Mouse (Mus musculus) limb, embryonic 11.5 days (tissue): ENCODE results near the gene Dynlrb1. TPM values are rescaled to one million over a fixed set of nuclear protein-coding genes. Genes with fewer than 3 reads are reported as not detected.
A peak's percentile ranks its signal among the peaks of the same experiment; 100 is the strongest.

ENCODE experiments used
- ATAC-seq: fragments of 200-750 bp; cut with Nextera tagmentation; 2 replicates; pipeline ENCODE4 v1.8.0; 2017; ENCODE audit warnings: low read depth; ENCODE audit not compliant: insufficient number of reproducible peaks, low FRiP score, low TSS enrichment
- DNase-seq: peaks from one replicate; pipeline ENCODE4 v3.0.0-alpha.2; 2015; ENCODE audit warnings: low spot score
- H3K27ac ChIP-seq: fragments of 300-500 bp; sonication (generic); replicated peaks from 2 replicates; pipeline ENCODE4 v1.5.1; 2014; ENCODE audit warnings: low read depth, mild to moderate bottlenecking, low read length
- H3K27me3 ChIP-seq: fragments of 300-500 bp; sonication (generic); 2 replicates; pipeline ENCODE4 v1.6.1; 2014; ENCODE audit warnings: mild to moderate bottlenecking, low read length, mixed read lengths; ENCODE audit not compliant: control insufficient read depth, insufficient read depth
- H3K36me3 ChIP-seq: fragments of 300-500 bp; sonication (generic); 2 replicates; pipeline ENCODE4 v1.6.1; 2014; ENCODE audit warnings: mild to moderate bottlenecking, low read length, moderate library complexity, mixed read lengths; ENCODE audit not compliant: control insufficient read depth, insufficient read depth
- H3K4me1 ChIP-seq: fragments of 300-500 bp; sonication (generic); 2 replicates; pipeline ENCODE4 v1.6.1; 2014; ENCODE audit warnings: low read length, mixed read lengths; ENCODE audit not compliant: control insufficient read depth, insufficient read depth
- H3K4me2 ChIP-seq: fragments of 300-500 bp; sonication (generic); 2 replicates; pipeline ENCODE4 v1.6.1; 2014; ENCODE audit warnings: low read depth, mild to moderate bottlenecking, moderate library complexity; ENCODE audit not compliant: severe bottlenecking
- H3K4me3 ChIP-seq: fragments of 300-500 bp; sonication (generic); 2 replicates; pipeline ENCODE4 v1.5.1; 2014; ENCODE audit warnings: low read depth, low read length
- H3K9ac ChIP-seq: fragments of 300-500 bp; sonication (generic); 2 replicates; pipeline ENCODE4 v1.6.1; 2014; ENCODE audit warnings: mild to moderate bottlenecking, low read length
- H3K9me3 ChIP-seq: fragments of 300-500 bp; sonication (generic); 2 replicates; pipeline ENCODE4 v1.6.1; 2016; ENCODE audit warnings: low read length; ENCODE audit not compliant: control insufficient read depth
- WGBS: fragments of 180-500 bp; shearing (Covaris S2); extraction: QIAGEN DNeasy Blood & Tissue Kit; methylation state at CpG from one replicate; pipeline ENCODE4 v1.1.7; 2014; 5-methylcytosine and 5-hydroxymethylcytosine counted together
- polyA plus RNA-seq: library from polyadenylated mRNA; unstranded; fragments of >200 nt; fragmentation: Nextera tagmentation; extraction: Ambion mirVana; gene quantifications from 2 replicates; pipeline ENCODE4 v1.2.1, GENCODE M21; 2014

Dynlrb1 gene
- polyA plus RNA-seq, 1 experiment from 2014 or later: 513 TPM

DNA sequence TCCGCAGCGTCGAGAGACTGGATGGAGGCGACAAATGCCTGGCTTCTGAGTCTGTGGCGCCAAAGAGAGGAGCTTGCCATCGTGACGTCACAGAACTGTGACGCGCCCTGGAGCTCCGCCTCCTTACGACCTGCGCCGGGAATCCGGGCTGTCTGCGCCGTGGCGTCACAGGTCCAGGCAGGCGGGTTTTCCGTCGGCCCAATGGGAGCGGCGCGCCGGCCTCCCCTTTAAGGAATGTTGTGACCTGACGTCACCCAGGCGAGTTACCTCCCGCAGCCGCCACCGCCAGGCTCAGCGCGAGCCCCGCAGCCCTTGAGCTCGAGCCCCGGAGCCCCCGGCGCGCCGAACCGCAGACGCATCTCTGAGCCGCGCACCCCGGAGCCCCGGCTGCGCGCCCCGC lies 39.9 kb downstream of the Dynlrb1 start, which contains the start of gene Map1lc3a:
Gene Map1lc3a, plus strand, starts transcription at position 103 of the 400 bp plus-strand sequence.
- peak within 1 kb of the TSS; percentile 87 for H3K9ac ChIP-seq
- H3K36me3 ChIP-seq: no peaks in the 10 kb centered on the region
- peak; percentile 98 for DNase-seq
- no peaks in the 10 kb centered on the region for H3K27me3 ChIP-seq
- ATAC-seq: peak; percentile 89
- H3K9me3 ChIP-seq: no peaks in the 10 kb centered on the region
- H3K4me3 ChIP-seq: peak within 1 kb of the TSS; percentile 86
- H3K27ac ChIP-seq: no peak within 1 kb of the TSS
- WGBS: under 1% methylated on average over 38 of the region's 47 CpGs
- H3K4me2 ChIP-seq: peak within 1 kb of the TSS; percentile 70
- peaks cover 5% of the 10 kb centered on the region; the same call in 1 of the 2 replicates for H3K4me1 ChIP-seq

DNA sequence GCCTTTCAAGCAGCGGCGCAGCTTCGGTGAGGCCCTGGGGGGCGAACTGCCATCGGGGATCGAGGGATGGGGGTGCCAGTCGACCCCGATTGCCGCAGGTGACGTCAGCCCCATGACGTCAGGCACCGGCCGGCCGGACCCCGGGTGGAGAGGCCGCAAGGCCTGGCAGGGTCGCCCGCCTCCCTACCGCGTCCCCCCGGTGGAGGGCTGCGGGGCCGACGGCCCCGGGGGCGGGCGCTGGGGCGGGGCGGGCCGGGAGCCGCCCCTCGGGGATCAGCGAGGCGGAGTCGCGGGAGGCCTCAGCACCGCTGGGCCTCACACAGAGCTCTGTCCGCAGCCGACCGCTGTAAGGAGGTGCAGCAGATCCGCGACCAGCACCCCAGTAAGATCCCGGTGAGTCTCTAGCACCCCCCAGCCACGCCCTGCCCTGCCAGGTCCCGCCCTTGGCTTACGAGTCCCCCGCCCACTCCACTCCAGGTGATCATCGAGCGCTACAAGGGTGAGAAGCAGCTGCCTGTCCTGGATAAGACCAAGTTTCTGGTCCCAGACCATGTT lies 40.4 kb downstream of the Dynlrb1 start:
- Histone ChIP-seq H3K9me3 (no peaks in the 10 kb centered on the region), H3K27ac (no peak overlapping the region), H3K9ac (peak overlapping the region; percentile 87), H3K4me2 (peak overlapping the region; percentile 70), H3K4me1 (peaks cover 5% of the 10 kb centered on the region; the same call in 1 of the 2 replicates), H3K27me3 (no peaks in the 10 kb centered on the region), H3K36me3 (no peaks in the 10 kb centered on the region), H3K4me3 (peak overlapping the region; percentile 86)
- ATAC-seq (peak; percentile 76), DNase-seq (peak; percentile 66)
- under 1% methylated on average over 47 of the region's 49 CpGs for WGBS

DNA sequence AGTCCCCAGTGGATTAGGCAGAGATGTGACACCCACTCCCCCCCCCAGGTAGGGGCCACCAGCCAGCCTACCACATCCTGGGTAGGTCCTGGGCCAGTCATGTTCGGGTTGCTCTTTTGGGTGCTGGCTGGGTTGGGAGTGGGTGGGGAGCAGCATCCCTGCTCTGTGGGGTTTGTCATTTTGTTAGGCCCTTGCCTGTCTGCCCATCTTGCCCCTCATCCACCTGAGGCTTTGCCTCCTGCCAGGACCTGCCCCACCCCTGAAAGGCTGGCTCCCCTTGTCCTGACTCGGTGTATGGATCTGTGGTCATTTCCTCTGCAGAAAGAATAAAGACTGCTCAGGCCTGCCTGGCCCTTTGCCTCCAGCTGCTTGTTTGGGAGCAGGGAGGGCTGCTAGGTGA lies 41.4 kb downstream of the Dynlrb1 start:
- Histone ChIP-seq H3K36me3 (no peaks in the 10 kb centered on the region), H3K9me3 (no peaks in the 10 kb centered on the region), H3K9ac (no peak overlapping the region), H3K4me3 (no peak overlapping the region), H3K4me2 (no peak overlapping the region), H3K27ac (no peak overlapping the region), H3K4me1 (peaks cover 5% of the 10 kb centered on the region; the same call in 1 of the 2 replicates), H3K27me3 (no peaks in the 10 kb centered on the region)
- DNase-seq (no peak), ATAC-seq (no peak)
- 86% methylated on average over 2 of the region's 2 CpGs for WGBS

DNA sequence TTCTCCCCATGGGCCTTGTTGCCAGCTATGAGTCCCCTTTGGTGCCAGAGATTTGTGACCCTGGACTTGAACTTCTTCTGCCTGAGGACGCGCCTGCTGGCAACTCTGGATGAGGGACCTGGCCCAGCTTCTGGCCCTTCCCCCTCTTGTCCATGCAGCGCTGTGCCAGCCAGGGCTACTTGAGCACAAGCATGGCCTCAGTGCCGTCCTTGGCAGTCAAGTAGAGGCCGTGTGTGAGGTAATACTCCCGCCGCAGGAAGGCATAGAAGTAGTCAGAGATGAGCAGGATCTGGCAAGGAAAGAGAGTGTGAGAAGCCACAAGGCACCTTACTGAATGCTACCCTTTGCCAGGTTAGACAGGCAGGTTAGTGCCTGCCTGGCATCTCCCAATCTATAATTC lies 42.0 kb downstream of the Dynlrb1 start:
- Histone ChIP-seq H3K27me3 (no peaks in the 10 kb centered on the region), H3K4me2 (no peak overlapping the region), H3K9me3 (no peaks in the 10 kb centered on the region), H3K36me3 (0 out of 2 replicates have a peak, but pooled peaks cover 2% of the 10 kb centered on the region), H3K9ac (no peak overlapping the region), H3K4me1 (peaks cover 5% of the 10 kb centered on the region; the same call in 1 of the 2 replicates), H3K27ac (no peak overlapping the region), H3K4me3 (no peak overlapping the region)
- ATAC-seq: no peak
- 93% methylated on average over 7 of the region's 7 CpGs for WGBS
- DNase-seq: no peak

DNA sequence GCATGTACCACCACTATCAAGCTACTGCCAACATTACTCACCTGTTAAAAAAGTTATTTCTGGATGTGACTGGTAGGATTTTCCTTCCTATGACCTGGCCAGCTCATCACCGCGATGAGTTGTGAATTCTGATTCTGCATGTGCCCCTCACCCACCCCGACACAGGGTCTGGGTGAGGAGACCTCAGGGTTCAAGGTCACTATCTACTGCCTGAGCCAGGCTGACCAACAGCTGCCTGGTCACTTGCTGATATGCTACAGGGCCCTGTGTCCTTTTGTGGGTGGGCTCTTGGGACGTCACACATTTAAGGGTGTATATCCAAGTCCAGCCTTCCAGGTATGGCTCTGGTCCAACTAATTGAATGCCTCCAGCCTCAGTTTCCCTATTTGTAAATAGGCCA lies 42.8 kb downstream of the Dynlrb1 start:
- H3K4me2 ChIP-seq: no peak overlapping the region
- H3K27ac ChIP-seq: no peak overlapping the region
- no peaks in the 10 kb centered on the region for H3K9me3 ChIP-seq
- WGBS: 86% methylated on average over 4 of the region's 4 CpGs
- ATAC-seq (no peak), DNase-seq (no peak)
- no peaks in the 10 kb centered on the region for H3K27me3 ChIP-seq
- H3K4me3 ChIP-seq: no peak overlapping the region
- 0 out of 2 replicates have a peak, but pooled peaks cover 2% of the 10 kb centered on the region for H3K36me3 ChIP-seq
- H3K9ac ChIP-seq: no peak overlapping the region
- H3K4me1 ChIP-seq: peaks cover 5% of the 10 kb centered on the region; the same call in 1 of the 2 replicates

DNA sequence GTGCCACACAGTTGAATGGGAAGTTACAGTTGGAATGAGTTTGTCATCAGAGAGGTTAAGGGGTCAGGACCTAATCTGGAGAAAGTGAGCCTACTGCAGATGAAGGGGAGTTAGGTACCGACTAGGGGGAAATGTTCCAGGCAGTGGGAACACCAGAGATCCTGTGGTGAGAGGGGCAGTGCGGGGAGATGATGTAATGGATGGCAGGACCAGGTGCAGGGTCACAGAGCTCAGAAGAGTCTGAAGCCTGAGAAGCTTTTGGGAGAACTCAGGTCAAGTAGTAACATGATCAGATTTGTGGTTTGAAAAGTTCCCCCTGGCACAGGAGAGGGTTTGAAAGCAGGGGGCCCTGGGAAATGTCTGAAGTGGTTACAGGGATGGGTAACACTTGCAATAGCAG lies 43.8 kb downstream of the Dynlrb1 start:
- Histone ChIP-seq H3K36me3 (0 out of 2 replicates have a peak, but pooled peaks cover 2% of the 10 kb centered on the region), H3K27me3 (no peaks in the 10 kb centered on the region)
- 72% methylated on average over 2 of the region's 2 CpGs for WGBS

DNA sequence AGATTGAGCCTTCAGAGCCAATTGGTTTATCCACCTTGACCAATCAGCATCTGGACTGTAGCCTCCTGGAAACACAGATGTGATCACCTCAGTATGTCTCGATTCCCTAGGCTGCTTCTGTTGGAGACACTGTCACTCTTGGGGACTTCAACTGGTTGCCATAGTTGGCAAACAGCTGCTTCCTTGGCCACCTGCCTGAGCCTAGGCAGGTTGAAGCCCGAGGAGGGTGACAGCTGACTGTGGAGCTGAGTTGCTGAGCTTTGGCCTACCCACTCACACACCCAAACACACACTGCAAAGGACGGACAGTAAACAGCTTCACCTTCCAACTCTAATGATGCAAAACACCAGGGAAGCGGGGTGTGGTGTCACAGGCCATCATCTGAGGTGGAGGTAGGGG lies 47.5 kb downstream of the Dynlrb1 start:
- no peak overlapping the region for H3K9ac ChIP-seq
- H3K9me3 ChIP-seq: no peaks in the 10 kb centered on the region
- no peak for DNase-seq
- no peaks in the 10 kb centered on the region for H3K4me1 ChIP-seq
- H3K36me3 ChIP-seq: 0 out of 2 replicates have a peak, but pooled peaks cover 2% of the 10 kb centered on the region
- no peak overlapping the region for H3K27ac ChIP-seq
- no peak for ATAC-seq
- no peak overlapping the region for H3K4me3 ChIP-seq
- no peaks in the 10 kb centered on the region for H3K27me3 ChIP-seq
- WGBS: 88% methylated on average over 4 of the region's 4 CpGs
- no peak overlapping the region for H3K4me2 ChIP-seq

More for the DNA sequence above, 43.8 kb downstream of the Dynlrb1 start:
- Histone ChIP-seq H3K4me1 (peaks cover 5% of the 10 kb centered on the region; the same call in 1 of the 2 replicates), H3K27ac (no peak overlapping the region), H3K4me3 (no peak overlapping the region), H3K9ac (no peak overlapping the region), H3K9me3 (no peaks in the 10 kb centered on the region), H3K4me2 (no peak overlapping the region)
- DNase-seq (no peak), ATAC-seq (no peak)

DNA sequence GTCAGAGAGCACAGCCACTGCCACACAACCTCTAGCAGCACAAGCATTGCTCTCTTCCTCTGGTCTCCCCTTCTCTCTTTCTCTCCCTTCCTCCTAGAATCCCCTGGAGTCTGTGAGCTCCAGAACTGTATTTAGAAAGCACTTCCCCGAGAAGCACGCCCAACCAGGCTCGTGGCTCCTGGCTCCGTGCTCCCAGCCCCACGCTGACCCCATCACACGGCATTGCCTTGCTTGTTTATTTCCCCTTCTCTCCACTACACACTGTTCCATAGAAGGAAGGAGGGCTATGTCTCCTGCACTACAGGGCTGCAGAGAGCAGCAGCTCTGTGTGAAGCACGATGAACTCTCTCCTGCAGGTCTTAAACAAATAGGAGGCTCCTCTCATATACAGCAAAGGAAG lies 48.3 kb downstream of the Dynlrb1 start:
- no peak overlapping the region for H3K4me3 ChIP-seq
- no peak overlapping the region for H3K4me2 ChIP-seq
- H3K4me1 ChIP-seq: no peaks in the 10 kb centered on the region
- 85% methylated on average over 7 of the region's 7 CpGs for WGBS
- no peak for ATAC-seq
- no peak for DNase-seq
- H3K9ac ChIP-seq: no peak overlapping the region
- H3K27ac ChIP-seq: no peak overlapping the region
- H3K36me3 ChIP-seq: 0 out of 2 replicates have a peak, but pooled peaks cover 2% of the 10 kb centered on the region
- no peaks in the 10 kb centered on the region for H3K9me3 ChIP-seq
- H3K27me3 ChIP-seq: no peaks in the 10 kb centered on the region
